Mouse (Mus musculus) left cerebral cortex, adult 8-10 months (tissue): ENCODE results near the gene Fam83g. TPM values are rescaled to one million over a fixed set of nuclear protein-coding genes. Genes with fewer than 3 reads are reported as not detected.

Source experiments
- DNase-seq, 2 experiments: peaks; one replicate each; pipeline ENCODE4 v3.0.0; 2022; ENCODE audit warnings: low spot score in 2 of 2
- total RNA-seq, 4 experiments: library from RNA; stranded (reverse); gene quantifications; 2 replicates each; pipeline ENCODE4 v1.2.4; 2022

The Fam83g gene
- total RNA-seq, 4 experiments from 2014 or later: 0.09 to 0.28 TPM; not detected in 2

DNA sequence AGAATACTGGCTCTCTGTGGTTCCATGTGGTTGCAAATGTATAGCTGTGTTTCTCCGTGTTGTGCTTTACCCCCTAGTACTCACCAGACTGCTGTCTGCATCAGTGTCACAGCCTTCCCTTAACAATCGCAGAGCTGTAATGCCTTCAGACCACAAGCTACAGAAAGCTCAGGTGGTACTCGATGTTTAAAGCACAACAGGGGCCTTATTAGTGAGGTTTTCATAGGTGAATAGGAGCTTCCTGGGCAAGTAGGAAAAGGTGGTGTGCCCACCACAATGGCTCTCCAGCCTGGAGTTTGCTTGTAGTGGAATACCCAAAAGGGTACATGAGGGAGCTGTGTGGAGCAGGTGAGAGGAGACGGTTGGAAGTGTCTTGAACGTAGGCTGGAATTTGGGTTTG lies 31.7 kb upstream of the Fam83g start:
- DNase-seq: no peak

DNA sequence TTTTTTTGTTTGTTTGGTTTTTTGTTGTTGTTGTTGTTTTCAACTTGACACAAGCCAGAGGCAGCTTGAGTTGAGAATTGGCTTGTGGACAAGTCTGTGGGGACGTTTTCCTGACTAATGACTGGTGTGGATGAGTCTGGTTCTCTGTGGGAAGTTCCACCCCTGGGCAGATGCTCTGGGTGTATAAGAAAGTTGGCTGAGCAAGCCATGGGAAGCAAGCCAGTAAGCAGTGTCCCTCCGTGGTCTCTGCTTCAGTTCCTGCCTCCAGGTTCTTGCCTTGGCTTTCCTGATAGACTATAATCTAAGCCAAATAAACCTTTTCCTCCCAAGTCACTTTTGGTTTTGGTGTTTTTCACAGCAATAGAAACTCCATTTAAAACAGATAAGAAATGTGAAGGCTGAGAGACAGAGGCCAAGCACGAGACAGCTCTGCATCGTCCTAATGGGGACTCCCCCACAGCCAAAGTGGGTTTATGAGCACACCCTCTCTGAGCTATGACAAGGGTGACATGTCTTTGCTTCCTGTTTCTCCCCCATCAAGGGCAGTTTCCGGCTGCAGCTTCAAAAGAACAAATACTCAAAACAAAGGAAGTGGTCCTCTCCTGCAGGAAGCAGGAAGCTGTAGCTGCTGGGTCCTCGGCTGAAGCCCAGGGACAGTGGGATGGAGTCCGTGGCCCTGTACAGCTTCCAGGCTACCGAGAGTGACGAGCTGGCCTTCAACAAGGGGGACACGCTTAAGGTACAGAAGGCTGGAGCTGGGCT lies 31.0 kb upstream of the Fam83g start, which contains the start of gene Grap:
TSS of gene Grap (plus strand) at position 580 of the 762 bp plus-strand sequence.
- DNase-seq: no peak

DNA sequence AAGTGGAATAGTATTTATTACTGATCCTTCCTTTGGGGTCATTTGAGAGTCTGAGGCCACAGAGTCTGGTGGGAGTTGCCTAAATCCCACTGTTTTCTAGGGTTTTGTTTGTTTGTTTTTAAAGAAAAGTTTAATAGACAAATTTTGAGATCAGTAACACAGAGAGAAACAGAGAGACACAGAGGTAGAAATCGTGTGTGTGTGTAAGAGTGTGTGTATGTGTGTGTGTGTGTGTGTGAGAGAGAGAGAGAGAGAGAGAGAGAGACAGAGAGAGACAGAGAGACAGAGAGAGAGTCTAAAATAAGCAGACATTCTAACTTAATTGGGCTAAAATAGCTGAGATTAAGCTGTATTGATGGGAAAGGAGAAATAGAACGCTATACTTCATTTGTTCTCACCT lies 30.3 kb upstream of the Fam83g start:
- no peak for DNase-seq

DNA sequence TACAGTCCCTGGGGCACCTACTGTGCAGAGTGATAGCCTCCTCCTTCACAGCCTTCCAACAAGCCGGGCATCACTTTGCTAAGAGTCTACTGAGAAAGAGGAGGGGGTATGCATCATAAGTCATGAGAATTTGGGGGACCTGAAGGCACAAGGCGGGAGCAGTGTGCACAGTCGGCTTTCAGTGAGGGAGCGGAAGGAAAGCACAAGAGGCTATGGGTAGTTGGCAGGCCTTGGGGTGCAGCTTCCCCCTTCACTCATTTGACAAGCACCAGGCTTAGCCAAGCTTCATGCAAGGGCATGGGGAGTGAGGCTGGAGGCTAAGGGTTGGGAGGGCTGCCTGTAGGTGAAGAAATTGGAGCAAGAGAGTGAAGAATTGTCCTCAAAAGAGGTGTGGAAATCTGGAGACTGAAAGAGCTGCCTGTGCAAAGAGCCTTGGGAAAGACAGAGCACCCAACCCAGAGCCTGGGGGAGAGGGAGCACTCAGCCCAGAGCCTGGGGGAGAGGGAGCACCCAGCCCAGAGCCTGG lies 29.0 kb upstream of the Fam83g start:
- no peak for DNase-seq

DNA sequence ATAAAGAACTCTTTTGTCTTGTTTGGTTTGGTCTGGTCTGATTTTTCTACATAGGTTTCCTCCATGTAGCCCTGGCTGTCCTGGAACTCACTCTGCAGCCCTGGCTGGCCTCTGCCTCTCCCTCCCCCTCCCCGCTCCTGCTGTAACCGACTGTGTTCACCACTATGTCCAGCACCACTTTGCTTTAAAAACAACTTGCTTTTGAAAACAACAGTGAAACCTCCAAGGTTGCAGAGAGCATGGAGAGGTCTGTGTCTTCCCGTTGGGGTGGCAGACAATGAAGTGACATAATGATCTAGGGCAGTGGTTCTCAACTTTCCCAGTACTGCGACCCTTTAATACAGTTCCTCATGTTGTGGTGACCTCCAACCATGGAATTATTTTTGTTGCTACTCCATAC lies 28.2 kb upstream of the Fam83g start:
- no peak for DNase-seq

DNA sequence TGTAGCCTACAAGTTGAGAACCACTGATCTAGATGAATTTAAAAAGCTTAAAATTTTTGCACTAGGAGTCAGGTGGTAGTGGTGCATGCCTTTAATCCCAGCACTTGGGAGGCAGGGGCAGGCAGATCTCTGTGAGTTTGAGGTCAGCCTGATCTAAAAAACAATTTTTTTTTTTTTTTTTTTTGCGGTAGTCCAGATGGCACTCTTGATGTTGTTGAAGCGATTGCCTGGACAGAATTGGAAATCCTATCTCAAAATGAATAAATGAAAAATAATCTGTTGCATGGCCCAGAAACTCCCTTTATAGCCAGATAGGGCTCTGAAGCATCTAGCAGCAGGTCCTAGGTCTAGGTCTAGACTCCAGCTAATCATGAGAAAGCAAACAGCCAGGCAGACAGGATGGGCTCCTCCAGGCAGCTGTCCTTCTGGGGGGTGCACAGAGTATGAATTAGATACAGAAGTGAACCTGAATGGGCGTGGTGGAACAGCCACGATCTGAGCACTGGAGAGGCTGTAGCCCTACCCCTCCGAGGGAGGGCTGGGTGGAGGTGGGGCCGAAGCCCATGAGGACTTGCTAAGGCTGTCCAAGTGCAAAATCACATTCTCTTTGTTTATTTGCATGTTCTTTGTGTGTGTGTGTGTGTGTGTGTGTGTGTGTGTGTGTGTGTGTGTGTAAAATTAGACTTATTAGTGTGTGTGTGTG lies 27.6 kb upstream of the Fam83g start:
- no peak for DNase-seq

DNA sequence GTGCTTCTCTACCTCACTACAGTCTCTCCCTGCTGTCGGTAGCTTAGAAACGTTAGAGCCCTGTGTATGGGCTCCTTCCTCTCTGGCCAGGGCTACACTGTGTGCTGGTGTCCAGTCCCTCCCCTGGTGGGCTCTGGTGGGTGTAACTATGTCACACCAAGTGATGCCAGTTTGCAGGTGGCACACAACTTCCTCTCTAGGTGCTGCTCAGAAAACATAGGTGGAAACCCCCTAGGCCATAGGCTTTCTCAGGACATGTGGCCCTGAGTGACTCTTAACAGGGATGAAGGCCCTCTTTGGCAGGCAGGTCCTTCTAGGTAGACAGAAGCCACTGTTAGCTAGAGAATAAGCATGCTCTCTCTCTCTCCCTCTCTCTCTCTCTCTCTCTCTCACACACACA lies 26.5 kb upstream of the Fam83g start:
- no peak for DNase-seq

DNA sequence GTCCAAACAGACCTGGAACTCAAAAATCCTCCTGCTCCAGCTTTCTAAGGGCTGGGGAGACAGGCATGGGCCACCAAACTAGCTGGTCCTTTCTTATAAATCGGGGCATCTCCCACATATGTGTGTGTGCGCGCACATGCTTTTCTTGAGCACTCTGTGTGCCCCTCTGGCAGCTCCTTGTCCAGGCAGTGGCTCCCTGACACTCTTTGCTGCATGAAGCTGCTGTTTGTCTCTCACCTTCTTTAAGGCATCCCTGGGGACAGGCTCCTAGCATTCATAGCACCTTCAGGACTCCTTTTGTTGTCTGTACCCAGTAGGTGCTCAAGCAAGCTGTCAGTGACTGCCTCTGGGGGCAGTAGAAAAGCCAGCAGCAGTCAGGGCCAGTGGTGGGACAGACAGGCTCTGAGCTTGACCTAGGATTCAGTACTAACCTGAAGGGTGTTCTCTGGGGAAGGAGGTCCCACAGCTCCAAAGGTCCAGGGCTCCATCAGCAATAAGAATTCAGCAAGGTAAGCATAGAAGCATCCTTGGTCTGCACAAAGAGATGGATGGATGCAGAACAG lies 25.4 kb upstream of the Fam83g start:
- no peak for DNase-seq

DNA sequence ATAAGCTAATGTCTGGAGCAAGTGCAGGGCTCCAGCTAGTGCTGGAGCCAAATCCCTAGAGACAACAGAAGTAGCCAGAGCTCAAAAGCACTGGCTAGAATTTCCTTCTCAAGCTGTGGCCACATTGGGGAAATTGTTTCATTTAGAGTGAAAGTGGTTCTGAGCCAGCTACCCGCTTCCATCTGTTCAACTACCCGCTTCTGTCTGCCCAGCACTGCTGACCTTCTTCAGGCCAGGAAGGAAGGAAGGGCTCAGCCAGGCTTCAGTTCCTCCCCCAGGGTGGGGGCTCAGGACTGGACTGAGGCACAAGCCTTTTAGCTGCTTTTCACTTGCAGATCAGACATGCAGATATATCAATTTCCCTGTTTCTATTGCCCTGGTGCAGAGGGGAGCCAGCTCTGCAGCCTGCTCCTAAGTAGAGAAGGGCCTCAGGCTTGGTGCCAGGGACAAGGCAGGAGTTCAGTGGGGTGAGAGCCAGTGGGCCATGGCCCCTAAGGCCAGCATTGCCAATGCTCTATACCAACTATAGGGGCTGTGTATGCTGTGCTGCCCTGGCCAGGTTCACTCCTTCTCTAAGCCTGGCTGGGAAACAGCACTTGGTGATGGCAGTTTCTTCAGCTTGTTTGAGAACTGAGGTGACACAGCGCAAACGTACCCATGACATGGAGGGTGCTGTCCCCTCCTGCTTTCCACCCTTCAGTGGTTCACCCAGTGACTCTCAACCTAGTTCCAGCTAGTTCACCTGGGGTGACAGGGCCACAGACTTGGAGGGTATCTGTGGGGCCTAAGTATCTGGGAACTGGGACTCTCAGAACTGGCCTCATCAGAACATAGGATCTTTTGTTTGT lies 24.7 kb upstream of the Fam83g start:
- no peak for DNase-seq

DNA sequence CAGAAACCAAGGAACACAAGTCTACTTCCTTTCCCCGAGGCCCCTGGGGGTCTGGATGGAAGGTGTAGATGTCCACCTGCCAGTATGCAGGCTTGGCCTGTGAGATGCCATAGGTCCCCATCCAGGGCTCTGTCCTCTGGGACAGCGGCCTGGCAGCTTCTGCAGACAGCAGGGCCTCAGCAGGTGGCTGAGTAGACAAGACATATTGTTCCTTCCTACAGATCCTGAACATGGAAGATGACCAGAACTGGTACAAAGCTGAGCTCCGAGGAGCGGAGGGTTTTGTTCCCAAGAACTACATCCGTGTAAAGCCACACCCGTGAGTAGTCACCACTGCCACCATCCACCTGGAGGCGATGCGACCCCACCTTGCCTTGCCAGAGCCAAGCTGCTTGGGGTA lies 23.9 kb upstream of the Fam83g start:
- no peak for DNase-seq

DNA sequence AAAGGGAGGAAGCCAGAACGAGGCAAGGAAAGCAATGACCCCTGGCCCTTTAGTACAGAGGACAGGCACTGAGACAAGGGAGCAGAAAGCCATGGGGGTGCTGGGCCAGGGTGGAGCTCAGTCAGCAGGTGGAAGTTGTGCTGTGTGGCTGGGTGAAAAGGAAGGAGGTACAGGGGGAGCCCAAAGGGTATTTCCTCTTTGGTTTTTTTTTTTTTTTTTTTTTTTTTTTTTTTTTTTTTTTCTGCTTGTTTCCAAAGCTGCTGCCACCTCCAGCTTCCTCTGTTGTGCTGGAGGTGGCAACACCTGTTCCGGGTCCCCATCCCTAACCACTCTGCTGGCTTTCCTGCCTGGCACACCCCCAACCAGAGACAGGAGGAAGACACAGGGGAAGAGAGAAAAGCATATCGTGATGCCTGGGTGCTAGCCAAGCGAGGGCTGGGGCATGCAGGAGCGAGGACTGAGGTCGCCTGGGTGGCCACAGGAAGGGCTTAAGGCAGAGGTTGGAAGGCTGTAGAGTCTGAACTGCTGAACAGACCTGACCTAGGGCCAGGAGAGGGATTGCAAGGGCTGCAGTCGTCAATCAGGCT lies 23.0 kb upstream of the Fam83g start:
- DNase-seq: no peak

DNA sequence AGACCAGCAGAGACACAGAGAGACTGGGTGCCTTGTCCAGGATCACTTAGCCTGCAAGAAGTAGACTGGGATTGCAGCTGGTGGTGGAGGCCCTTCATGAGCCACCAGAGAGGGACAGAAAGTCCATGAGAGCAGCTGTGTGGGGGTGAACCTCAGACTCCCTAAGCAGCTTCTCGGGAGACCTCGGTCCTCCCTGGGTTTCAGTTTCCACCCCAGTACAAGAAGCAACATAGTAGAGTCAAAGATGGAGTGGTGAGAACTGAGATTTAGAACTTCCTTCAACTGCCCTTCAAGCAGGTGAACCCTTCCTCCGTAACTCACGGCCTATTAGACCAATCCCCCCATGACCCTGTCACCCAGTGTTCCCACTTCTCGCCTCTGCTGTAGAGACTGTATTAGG lies 21.7 kb upstream of the Fam83g start:
- no peak for DNase-seq

DNA sequence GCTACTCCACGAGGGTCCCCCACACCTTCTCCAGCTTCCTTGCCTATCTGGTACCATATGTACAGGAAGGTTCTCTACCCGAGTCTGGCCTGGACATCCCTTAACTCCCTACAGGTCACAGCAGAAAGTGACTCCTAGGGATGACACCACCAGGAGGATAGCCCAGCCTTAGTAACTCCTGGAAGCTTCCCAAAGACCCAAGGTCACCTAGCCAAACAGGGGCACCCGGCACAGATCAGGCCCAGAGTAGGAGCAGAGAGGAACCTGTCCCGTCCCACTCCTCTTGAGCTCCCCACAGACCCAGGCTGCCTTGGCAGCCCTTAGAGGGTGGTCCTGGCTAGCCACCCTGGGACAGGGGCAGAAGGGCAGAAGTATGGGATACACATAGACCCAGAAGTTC lies 18.5 kb upstream of the Fam83g start:
- DNase-seq: no peak

DNA sequence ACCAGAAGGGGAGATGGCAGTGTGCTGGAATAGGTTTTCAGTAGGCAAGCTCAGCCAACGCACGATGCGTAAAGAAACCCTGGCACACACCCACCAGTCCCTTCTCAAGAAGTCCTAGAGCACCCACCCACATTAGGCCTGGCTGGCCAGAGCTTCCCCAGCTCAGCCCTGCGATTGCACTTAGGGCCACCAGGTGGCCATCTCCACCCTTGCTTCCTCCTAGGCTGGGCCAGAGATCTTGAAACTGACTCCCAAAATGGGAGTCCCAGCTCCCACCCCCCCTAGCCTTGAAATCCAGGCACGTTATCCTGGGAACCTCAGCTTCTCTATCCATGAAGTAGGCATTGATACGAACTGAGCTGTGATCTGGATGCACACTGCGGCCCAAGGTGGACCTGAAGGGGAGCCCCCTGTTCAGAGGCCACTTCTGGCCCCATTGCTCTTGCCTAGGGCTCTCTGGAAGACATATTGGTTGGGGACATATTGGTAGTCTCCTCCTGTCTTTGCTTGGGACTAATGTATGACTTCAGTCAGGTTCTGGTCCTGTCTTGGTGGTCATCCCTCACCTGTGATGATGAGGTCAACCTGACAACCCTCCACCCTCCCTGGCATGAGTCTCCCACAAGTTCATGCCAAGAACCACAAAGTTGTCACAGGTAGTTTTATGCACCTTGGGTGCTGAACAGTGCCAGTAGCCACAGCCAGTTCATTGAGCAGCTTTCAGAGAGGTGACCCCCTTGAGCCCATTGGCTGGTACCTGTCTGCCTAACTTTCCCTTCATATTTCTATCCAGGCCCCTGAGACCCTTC lies 17.7 kb upstream of the Fam83g start:
- peak in 1 of 2 experiments; percentile 57 for DNase-seq

DNA sequence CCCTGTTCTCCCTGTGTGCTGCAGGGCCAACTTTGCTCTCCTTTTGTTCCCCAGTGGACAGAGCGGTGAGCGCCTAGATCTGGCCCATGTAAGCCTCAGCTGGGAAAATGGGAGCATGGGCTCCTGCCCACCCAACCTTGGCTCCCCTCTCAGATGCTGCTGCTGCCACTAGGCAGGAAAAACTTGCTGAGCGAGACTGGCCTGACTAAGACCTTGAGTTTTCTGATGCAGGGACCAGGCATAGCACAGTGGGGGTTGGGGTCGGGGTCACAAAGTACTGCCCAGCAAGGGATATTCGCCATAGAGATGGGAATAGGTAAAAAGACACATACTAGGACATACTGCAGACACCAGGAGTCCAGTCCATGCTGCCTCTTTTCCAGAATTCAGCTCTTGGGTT lies 16.6 kb upstream of the Fam83g start:
- DNase-seq: no peak

DNA sequence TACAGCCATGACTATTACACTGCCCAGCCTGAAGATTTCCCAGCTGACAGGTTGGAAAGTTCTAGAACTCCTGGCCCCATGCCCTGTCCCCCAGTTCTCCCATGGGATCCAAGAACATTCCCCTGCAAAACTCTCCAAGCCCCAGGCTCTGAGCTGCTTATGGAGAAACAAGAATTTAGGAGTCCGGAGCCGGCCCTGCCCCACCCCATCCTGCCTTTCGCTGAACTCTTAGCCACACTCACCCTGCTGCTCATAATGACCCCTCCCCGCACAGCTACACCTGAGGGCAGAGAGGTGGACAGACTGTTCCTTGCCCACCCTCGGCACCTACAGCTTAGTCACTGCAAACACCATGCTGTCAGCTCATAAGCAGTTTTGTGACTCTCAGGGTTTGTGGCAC lies 16.1 kb upstream of the Fam83g start:
- DNase-seq: no peak

DNA sequence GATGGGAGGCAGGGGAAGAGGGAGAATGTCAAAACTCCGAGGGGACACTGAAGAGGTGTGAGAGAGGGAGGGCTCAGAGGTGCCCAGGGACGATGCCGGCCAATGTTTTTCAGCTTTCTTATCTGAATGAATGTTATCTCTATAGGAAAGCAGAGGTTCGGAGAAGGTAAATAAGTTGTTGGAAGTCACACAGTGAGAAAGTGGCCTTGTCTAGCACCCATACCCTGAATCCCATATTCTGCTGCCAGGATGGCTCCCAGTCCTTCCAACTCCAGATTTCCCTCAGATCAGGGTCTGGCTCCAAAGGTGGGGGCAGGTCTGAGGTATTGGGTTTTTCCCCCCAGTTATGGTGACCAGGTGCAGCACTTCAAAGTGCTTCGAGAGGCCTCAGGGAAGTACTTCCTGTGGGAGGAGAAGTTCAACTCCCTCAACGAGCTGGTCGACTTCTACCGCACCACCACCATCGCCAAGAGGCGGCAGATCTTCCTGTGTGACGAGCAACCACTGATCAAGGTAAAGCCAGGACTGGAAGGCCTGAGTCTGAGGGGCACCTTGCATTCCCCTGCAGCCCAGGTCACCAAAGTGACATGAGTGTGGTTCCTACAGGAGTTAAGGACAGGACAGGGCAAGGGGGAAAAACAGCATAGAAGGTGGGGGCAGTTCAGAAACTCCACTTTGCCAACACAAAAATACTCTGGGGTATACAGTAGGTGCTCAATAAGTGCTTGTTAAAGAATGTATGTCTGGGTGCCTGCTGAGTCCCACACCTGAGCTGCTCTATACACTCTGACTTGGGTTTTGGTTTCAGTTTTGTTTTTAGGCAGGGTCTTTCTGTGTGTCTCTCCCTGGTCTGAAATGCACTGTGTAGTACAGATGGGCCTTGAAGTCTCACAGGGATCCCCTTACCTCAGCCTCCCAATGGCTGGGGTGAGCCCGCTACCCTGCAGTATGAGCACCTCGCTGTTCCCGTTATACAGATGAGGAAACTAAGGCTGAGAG lies 14.1 kb upstream of the Fam83g start:
- DNase-seq: no peak

DNA sequence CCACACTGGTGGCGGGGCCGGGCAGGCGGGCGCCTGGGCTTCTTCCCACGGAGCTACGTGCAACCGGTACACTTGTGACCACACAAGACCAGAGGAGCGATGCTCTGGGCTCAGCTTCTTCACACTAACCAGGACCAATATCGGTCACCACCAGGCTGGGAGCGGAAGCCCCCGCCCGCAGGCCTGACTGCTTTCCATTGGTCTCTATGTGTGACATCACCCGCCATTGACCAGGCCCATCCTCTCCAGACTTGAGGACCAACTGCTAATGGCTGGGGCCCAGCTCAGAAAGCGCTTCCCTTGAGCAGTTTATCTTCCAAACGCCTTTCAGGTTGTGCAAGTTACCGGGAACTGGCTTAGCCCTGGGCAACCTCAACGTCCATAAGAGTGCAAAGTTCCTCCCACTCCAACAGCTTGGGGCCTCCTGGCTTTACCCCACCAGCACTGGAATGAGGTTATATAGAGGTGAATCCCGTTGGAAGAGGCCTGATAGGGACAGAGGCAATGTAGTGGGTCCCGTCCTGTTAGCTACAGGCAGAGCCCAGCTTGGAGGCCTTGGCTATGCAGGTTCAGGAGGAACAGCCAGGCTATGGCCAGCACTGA lies 12.0 kb upstream of the Fam83g start:
- DNase-seq: no peak

DNA sequence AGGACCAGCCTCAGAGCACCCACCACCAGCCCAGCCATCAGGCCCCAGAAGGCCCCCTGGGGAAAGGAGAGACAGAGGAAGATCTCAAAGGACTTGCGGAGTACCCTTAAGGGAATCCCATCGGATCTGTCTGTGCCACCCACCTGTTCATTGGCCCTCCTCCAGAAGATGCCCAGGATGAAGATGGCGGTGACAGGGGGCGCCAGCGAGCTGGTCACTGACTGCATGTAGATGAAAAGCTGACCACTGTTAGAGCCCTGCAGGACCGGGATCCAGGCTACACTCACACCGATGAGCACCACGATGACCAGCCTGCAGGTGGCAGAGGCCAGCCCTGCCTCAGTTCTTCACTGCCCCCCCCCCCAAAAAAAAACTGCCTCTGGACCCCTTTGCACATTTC lies 10.2 kb upstream of the Fam83g start:
- no peak for DNase-seq
